Mouse (Mus musculus) hindbrain, embryonic 10.5 days (tissue): Measurements from ENCODE around the gene Dyrk3. TPM values are rescaled to one million over a fixed set of nuclear protein-coding genes. Genes with fewer than 3 reads are reported as not detected.

Experiments used
- DNase-seq: peaks from one replicate; pipeline ENCODE4 v3.0.0-alpha.2; 2017; ENCODE audit warnings: low spot score
- H3K27ac ChIP-seq: fragments of 300-500 bp; sonication (generic); 2 replicates; pipeline ENCODE4 v1.5.1; 2016; ENCODE audit warnings: mild to moderate bottlenecking, moderate library complexity
- H3K27me3 ChIP-seq: fragments of 300-500 bp; sonication (generic); 2 replicates; pipeline ENCODE4 v1.6.1; 2016; ENCODE audit warnings: mild to moderate bottlenecking; ENCODE audit not compliant: poor library complexity, insufficient read depth, severe bottlenecking
- H3K36me3 ChIP-seq: fragments of 300-500 bp; sonication (generic); 2 replicates; pipeline ENCODE4 v1.6.1; 2016; ENCODE audit warnings: mild to moderate bottlenecking, moderate library complexity
- H3K4me1 ChIP-seq: fragments of 300-500 bp; sonication (generic); replicated peaks from 2 replicates; pipeline ENCODE4 v1.6.1; 2016; ENCODE audit warnings: mild to moderate bottlenecking
- H3K4me3 ChIP-seq: fragments of 300-500 bp; sonication (generic); 2 replicates; pipeline ENCODE4 v1.5.1; 2016; ENCODE audit warnings: mild to moderate bottlenecking, moderate library complexity
- H3K9me3 ChIP-seq: fragments of 300-500 bp; sonication (generic); 2 replicates; pipeline ENCODE4 v1.6.1; 2016; ENCODE audit warnings: mild to moderate bottlenecking, moderate library complexity
- WGBS: fragments of 180-500 bp; shearing (Covaris S2); methylation state at CpG from one replicate; pipeline ENCODE4 v1.1.7; 2016; 5-methylcytosine and 5-hydroxymethylcytosine counted together
- polyA plus RNA-seq: library from polyadenylated mRNA; unstranded; fragments of >200 nt; fragmentation: Nextera tagmentation; extraction: Ambion mirVana; gene quantifications from 2 replicates; pipeline ENCODE4 v1.2.1, GENCODE M21; 2016

Gene Dyrk3
- polyA plus RNA-seq, 1 experiment from 2014 or later = 11.2 TPM

GRCm38 (mm10) chr1:131095574-131095973, 42.6 kb downstream of the Dyrk3 start:
- DNase-seq = no peak
- Histone ChIP-seq H3K27me3 (peaks cover 16% of the 10 kb centered on the region), H3K4me3 (peak overlapping the region; percentile 97), H3K27ac (peak overlapping the region; percentile 96; the same call in 1 of the 2 replicates), H3K9me3 (no peaks in the 10 kb centered on the region), H3K36me3 (0 out of 2 replicates have a peak, but pooled peaks cover 5% of the 10 kb centered on the region), H3K4me1 (peaks cover 59% of the 10 kb centered on the region)
- 29% methylated on average over 8 of the region's 8 CpGs for WGBS

- 91% methylated on average over 8 of the region's 8 CpGs for WGBS
- no peak for DNase-seq
- Histone ChIP-seq H3K4me3 (no peak overlapping the region), H3K27ac (no peak overlapping the region), H3K36me3 (0 out of 2 replicates have a peak, but pooled peaks cover 5% of the 10 kb centered on the region), H3K9me3 (no peaks in the 10 kb centered on the region), H3K4me1 (peaks cover 75% of the 10 kb centered on the region), H3K27me3 (peaks cover 2% of the 10 kb centered on the region; the same call in 1 of the 2 replicates)
These were observed 44.3 kb downstream of the Dyrk3 start for GRCm38 (mm10) chr1:131093889-131094288.

GRCm38 (mm10) chr1:131092846-131093245, 45.3 kb downstream of the Dyrk3 start:
- Histone ChIP-seq H3K4me1 (peaks cover 80% of the 10 kb centered on the region), H3K9me3 (no peaks in the 10 kb centered on the region), H3K27ac (no peak overlapping the region), H3K4me3 (no peak overlapping the region), H3K36me3 (0 out of 2 replicates have a peak, but pooled peaks cover 5% of the 10 kb centered on the region), H3K27me3 (no peaks in the 10 kb centered on the region)
- 93% methylated on average over 3 of the region's 3 CpGs for WGBS
- no peak for DNase-seq

GRCm38 (mm10) chr1:131092173-131092572, 46.0 kb downstream of the Dyrk3 start:
- Histone ChIP-seq H3K4me3 (no peak overlapping the region), H3K27me3 (no peaks in the 10 kb centered on the region), H3K27ac (no peak overlapping the region; the same call in 1 of the 2 replicates), H3K4me1 (peaks cover 85% of the 10 kb centered on the region), H3K36me3 (0 out of 2 replicates have a peak, but pooled peaks cover 5% of the 10 kb centered on the region), H3K9me3 (no peaks in the 10 kb centered on the region)
- 85% methylated on average over 3 of the region's 3 CpGs for WGBS
- no peak for DNase-seq

- WGBS = 90% methylated on average over 3 of the region's 3 CpGs
- no peak for DNase-seq
- 0 out of 2 replicates have a peak, but pooled peaks cover 5% of the 10 kb centered on the region for H3K36me3 ChIP-seq
- H3K4me3 ChIP-seq = no peak overlapping the region
- H3K4me1 ChIP-seq = peaks cover 90% of the 10 kb centered on the region
- H3K27me3 ChIP-seq = no peaks in the 10 kb centered on the region
- no peaks in the 10 kb centered on the region for H3K9me3 ChIP-seq
- H3K27ac ChIP-seq = no peak overlapping the region
These were observed 46.7 kb downstream of the Dyrk3 start for GRCm38 (mm10) chr1:131091481-131091880.

- no peak for DNase-seq
- Histone ChIP-seq H3K4me3 (no peak overlapping the region), H3K27me3 (no peaks in the 10 kb centered on the region), H3K36me3 (0 out of 2 replicates have a peak, but pooled peaks cover 5% of the 10 kb centered on the region), H3K4me1 (peaks cover 90% of the 10 kb centered on the region), H3K27ac (no peak overlapping the region), H3K9me3 (no peaks in the 10 kb centered on the region)
- WGBS = 71% methylated on average over 4 of the region's 4 CpGs
These were observed 47.3 kb downstream of the Dyrk3 start for GRCm38 (mm10) chr1:131090877-131091276.

GRCm38 (mm10) chr1:131090261-131090660, 47.9 kb downstream of the Dyrk3 start:
- Histone ChIP-seq H3K27ac (0 out of 2 replicates have a peak overlapping the region, but pooled peaks have one; percentile 40), H3K36me3 (0 out of 2 replicates have a peak, but pooled peaks cover 5% of the 10 kb centered on the region), H3K4me3 (no peak overlapping the region), H3K27me3 (no peaks in the 10 kb centered on the region), H3K4me1 (peaks cover 90% of the 10 kb centered on the region), H3K9me3 (no peaks in the 10 kb centered on the region)
- 84% methylated on average over 5 of the region's 5 CpGs for WGBS
- DNase-seq = no peak

- Histone ChIP-seq H3K4me1 (peaks cover 89% of the 10 kb centered on the region), H3K4me3 (no peak overlapping the region), H3K36me3 (0 out of 2 replicates have a peak, but pooled peaks cover 5% of the 10 kb centered on the region), H3K9me3 (no peaks in the 10 kb centered on the region), H3K27me3 (no peaks in the 10 kb centered on the region), H3K27ac (peak overlapping the region; percentile 40; the same call in 1 of the 2 replicates)
- DNase-seq = no peak
- 83% methylated on average over 2 of the region's 2 CpGs for WGBS
These were observed 48.5 kb downstream of the Dyrk3 start for GRCm38 (mm10) chr1:131089525-131090127.

GRCm38 (mm10) chr1:131088547-131088946, 49.6 kb downstream of the Dyrk3 start:
- Histone ChIP-seq H3K27ac (peak overlapping the region; percentile 23; the same call in 1 of the 2 replicates), H3K4me3 (no peak overlapping the region), H3K36me3 (0 out of 2 replicates have a peak, but pooled peaks cover 2% of the 10 kb centered on the region), H3K9me3 (no peaks in the 10 kb centered on the region), H3K27me3 (no peaks in the 10 kb centered on the region), H3K4me1 (peaks cover 89% of the 10 kb centered on the region)
- WGBS = 53% methylated on average over 11 of the region's 11 CpGs
- DNase-seq = no peak

- Histone ChIP-seq H3K27ac (peak overlapping the region; percentile 70), H3K4me1 (peaks cover 88% of the 10 kb centered on the region), H3K27me3 (no peaks in the 10 kb centered on the region), H3K9me3 (no peaks in the 10 kb centered on the region), H3K36me3 (no peaks in the 10 kb centered on the region), H3K4me3 (no peak overlapping the region)
- 37% methylated on average over 7 of the region's 7 CpGs for WGBS
- no peak for DNase-seq
These were observed 51.2 kb downstream of the Dyrk3 start for GRCm38 (mm10) chr1:131086907-131087306.

- peaks cover 90% of the 10 kb centered on the region for H3K4me1 ChIP-seq
- H3K27me3 ChIP-seq = no peaks in the 10 kb centered on the region
- no peak for DNase-seq
- 7% methylated on average over 4 of the region's 4 CpGs for WGBS
- H3K9me3 ChIP-seq = no peaks in the 10 kb centered on the region
- peak overlapping the region; percentile 70 for H3K27ac ChIP-seq
- no peaks in the 10 kb centered on the region for H3K36me3 ChIP-seq
- H3K4me3 ChIP-seq = no peak overlapping the region
These were observed 52.0 kb downstream of the Dyrk3 start for GRCm38 (mm10) chr1:131085957-131086739.

GRCm38 (mm10) chr1:131085272-131085671, 52.9 kb downstream of the Dyrk3 start:
- 62% methylated on average over 3 of the region's 3 CpGs for WGBS
- no peak overlapping the region for H3K27ac ChIP-seq
- H3K27me3 ChIP-seq = no peaks in the 10 kb centered on the region
- no peak overlapping the region for H3K4me3 ChIP-seq
- peaks cover 87% of the 10 kb centered on the region for H3K4me1 ChIP-seq
- H3K36me3 ChIP-seq = no peaks in the 10 kb centered on the region
- no peak for DNase-seq
- H3K9me3 ChIP-seq = no peaks in the 10 kb centered on the region

- peak; percentile 34 for DNase-seq
- 22% methylated on average over 8 of the region's 8 CpGs for WGBS
- Histone ChIP-seq H3K4me1 (peaks cover 87% of the 10 kb centered on the region), H3K27me3 (no peaks in the 10 kb centered on the region), H3K36me3 (no peaks in the 10 kb centered on the region), H3K4me3 (no peak overlapping the region), H3K27ac (peak overlapping the region; percentile 57; the same call in 1 of the 2 replicates), H3K9me3 (no peaks in the 10 kb centered on the region)
These were observed 53.9 kb downstream of the Dyrk3 start for GRCm38 (mm10) chr1:131084289-131084688.
